Mouse (Mus musculus): Measurements from ENCODE around the gene Usp24. TPM values are rescaled to one million over a fixed set of nuclear protein-coding genes. Genes with fewer than 3 reads are reported as not detected.

Usp24 gene
- polyA plus RNA-seq (2014; fragmentation: Nextera tagmentation; extraction: Ambion mirVana): 7.2 and 9.1 TPM in 2 replicates

- H3K9me3 ChIP-seq (replicated peaks; ENCODE audit: control insufficient read depth, low read length): no peaks in the 10 kb centered on the region
- peak within 1 kb of the TSS; percentile 86 for H3K9ac ChIP-seq (ENCODE audit: low read length)
- H3K27ac ChIP-seq (ENCODE audit: low read depth, low read length): peak within 1 kb of the TSS; percentile 90
- no peaks in the 10 kb centered on the region for H3K36me3 ChIP-seq (ENCODE audit: control insufficient read depth, insufficient read depth, low read length)
- ATAC-seq (peak; percentile 93), DNase-seq (ENCODE audit: low spot score) (peak; percentile 73)
- H3K4me2 ChIP-seq (ENCODE audit: low read length): peak within 1 kb of the TSS; percentile 87
- H3K4me3 ChIP-seq (ENCODE audit: low read depth, low read length): peak within 1 kb of the TSS; percentile 77
- WGBS: 1% methylated on average over 43 of the region's 60 CpGs
- H3K27me3 ChIP-seq (replicated peaks; ENCODE audit: control insufficient read depth, insufficient read depth, low read length): no peaks in the 10 kb centered on the region
- peaks cover 14% of the 10 kb centered on the region for H3K4me1 ChIP-seq (ENCODE audit: control insufficient read depth, insufficient read depth, low read length)
Observed at GRCm38 (mm10) chr4:106315921-106316350, at the start of gene Usp24. TSS of gene Usp24 (plus strand) at chr4:106316213.

GRCm38 (mm10) chr4:106276937-106277336 is 39.1 kb upstream of the Usp24 start:
- no peaks in the 10 kb centered on the region; the same call in 1 of the 2 replicates for H3K9me3 ChIP-seq (replicated peaks; ENCODE audit: control insufficient read depth, low read length)
- no peak overlapping the region for H3K9ac ChIP-seq (ENCODE audit: low read length)
- peaks cover 3% of the 10 kb centered on the region; the same call in 1 of the 2 replicates for H3K4me1 ChIP-seq (ENCODE audit: control insufficient read depth, insufficient read depth, low read length)
- no peaks in the 10 kb centered on the region for H3K27me3 ChIP-seq (replicated peaks; ENCODE audit: control insufficient read depth, insufficient read depth, low read length)
- no peak overlapping the region for H3K27ac ChIP-seq (ENCODE audit: low read depth, low read length)
- 75% methylated on average over 2 of the region's 2 CpGs for WGBS
- no peaks in the 10 kb centered on the region for H3K36me3 ChIP-seq (ENCODE audit: control insufficient read depth, insufficient read depth, low read length)
- no peak overlapping the region for H3K4me3 ChIP-seq (ENCODE audit: low read depth, low read length)
- ATAC-seq (no peak), DNase-seq (ENCODE audit: low spot score) (no peak)
- no peak overlapping the region for H3K4me2 ChIP-seq (ENCODE audit: low read length)

GRCm38 (mm10) chr4:106279177-106279576 is 36.8 kb upstream of the Usp24 start:
- Histone ChIP-seq H3K4me1 (ENCODE audit: control insufficient read depth, insufficient read depth, low read length) (peaks cover 3% of the 10 kb centered on the region; the same call in 1 of the 2 replicates), H3K36me3 (ENCODE audit: control insufficient read depth, insufficient read depth, low read length) (no peaks in the 10 kb centered on the region), H3K4me3 (ENCODE audit: low read depth, low read length) (no peak overlapping the region), H3K9ac (ENCODE audit: low read length) (no peak overlapping the region), H3K27me3 (replicated peaks; ENCODE audit: control insufficient read depth, insufficient read depth, low read length) (no peaks in the 10 kb centered on the region), H3K4me2 (ENCODE audit: low read length) (no peak overlapping the region), H3K9me3 (replicated peaks; ENCODE audit: control insufficient read depth, low read length) (no peaks in the 10 kb centered on the region), H3K27ac (ENCODE audit: low read depth, low read length) (no peak overlapping the region)
- no peak for ATAC-seq
- 44% methylated on average over 4 of the region's 4 CpGs for WGBS
- DNase-seq (ENCODE audit: low spot score): no peak

GRCm38 (mm10) chr4:106281128-106281491 is 34.9 kb upstream of the Usp24 start:
- Histone ChIP-seq H3K9ac (ENCODE audit: low read length) (no peak overlapping the region), H3K36me3 (ENCODE audit: control insufficient read depth, insufficient read depth, low read length) (no peaks in the 10 kb centered on the region), H3K27me3 (replicated peaks; ENCODE audit: control insufficient read depth, insufficient read depth, low read length) (no peaks in the 10 kb centered on the region), H3K4me2 (ENCODE audit: low read length) (no peak overlapping the region), H3K4me3 (ENCODE audit: low read depth, low read length) (no peak overlapping the region), H3K4me1 (ENCODE audit: control insufficient read depth, insufficient read depth, low read length) (peaks cover 3% of the 10 kb centered on the region; the same call in 1 of the 2 replicates), H3K27ac (ENCODE audit: low read depth, low read length) (no peak overlapping the region), H3K9me3 (replicated peaks; ENCODE audit: control insufficient read depth, low read length) (no peaks in the 10 kb centered on the region)
- WGBS: 62% methylated on average over 2 of the region's 2 CpGs
- no peak for ATAC-seq
- DNase-seq (ENCODE audit: low spot score): peak; percentile 20

- no peak overlapping the region for H3K4me2 ChIP-seq (ENCODE audit: low read length)
- ATAC-seq (peak; percentile 77), DNase-seq (ENCODE audit: low spot score) (peak; percentile 75)
- 45% methylated on average over 8 of the region's 8 CpGs for WGBS
- H3K9ac ChIP-seq (ENCODE audit: low read length): no peak overlapping the region
- no peak overlapping the region for H3K27ac ChIP-seq (ENCODE audit: low read depth, low read length)
- H3K9me3 ChIP-seq (replicated peaks; ENCODE audit: control insufficient read depth, low read length): no peaks in the 10 kb centered on the region
- H3K27me3 ChIP-seq (replicated peaks; ENCODE audit: control insufficient read depth, insufficient read depth, low read length): no peaks in the 10 kb centered on the region
- no peak overlapping the region for H3K4me3 ChIP-seq (ENCODE audit: low read depth, low read length)
- no peaks in the 10 kb centered on the region for H3K36me3 ChIP-seq (ENCODE audit: control insufficient read depth, insufficient read depth, low read length)
- H3K4me1 ChIP-seq (ENCODE audit: control insufficient read depth, insufficient read depth, low read length): peaks cover 3% of the 10 kb centered on the region; the same call in 1 of the 2 replicates
Observed at GRCm38 (mm10) chr4:106281492-106282122, 34.4 kb upstream of the Usp24 start.

- WGBS: 92% methylated on average over 3 of the region's 3 CpGs
- Histone ChIP-seq H3K9me3 (replicated peaks; ENCODE audit: control insufficient read depth, low read length) (no peaks in the 10 kb centered on the region), H3K4me1 (ENCODE audit: control insufficient read depth, insufficient read depth, low read length) (peaks cover 3% of the 10 kb centered on the region; the same call in 1 of the 2 replicates), H3K9ac (ENCODE audit: low read length) (no peak overlapping the region), H3K27me3 (replicated peaks; ENCODE audit: control insufficient read depth, insufficient read depth, low read length) (no peaks in the 10 kb centered on the region), H3K27ac (ENCODE audit: low read depth, low read length) (no peak overlapping the region), H3K4me2 (ENCODE audit: low read length) (no peak overlapping the region), H3K36me3 (ENCODE audit: control insufficient read depth, insufficient read depth, low read length) (no peaks in the 10 kb centered on the region), H3K4me3 (ENCODE audit: low read depth, low read length) (no peak overlapping the region)
- ATAC-seq (no peak), DNase-seq (ENCODE audit: low spot score) (no peak)
Observed at GRCm38 (mm10) chr4:106282123-106282510, 33.9 kb upstream of the Usp24 start.

GRCm38 (mm10) chr4:106286958-106287743 is 28.9 kb upstream of the Usp24 start:
- Histone ChIP-seq H3K4me1 (ENCODE audit: control insufficient read depth, insufficient read depth, low read length) (no peaks in the 10 kb centered on the region), H3K4me2 (ENCODE audit: low read length) (no peak overlapping the region), H3K9ac (ENCODE audit: low read length) (no peak overlapping the region), H3K27ac (ENCODE audit: low read depth, low read length) (no peak overlapping the region), H3K4me3 (ENCODE audit: low read depth, low read length) (no peak overlapping the region), H3K9me3 (replicated peaks; ENCODE audit: control insufficient read depth, low read length) (no peaks in the 10 kb centered on the region), H3K27me3 (replicated peaks; ENCODE audit: control insufficient read depth, insufficient read depth, low read length) (no peaks in the 10 kb centered on the region), H3K36me3 (ENCODE audit: control insufficient read depth, insufficient read depth, low read length) (no peaks in the 10 kb centered on the region)
- WGBS: 83% methylated on average over 4 of the region's 4 CpGs
- ATAC-seq: no peak
- DNase-seq (ENCODE audit: low spot score): no peak

GRCm38 (mm10) chr4:106290201-106290600 is 25.8 kb upstream of the Usp24 start:
- H3K27ac ChIP-seq (ENCODE audit: low read depth, low read length): no peak overlapping the region
- ATAC-seq (no peak), DNase-seq (ENCODE audit: low spot score) (no peak)
- H3K36me3 ChIP-seq (ENCODE audit: control insufficient read depth, insufficient read depth, low read length): no peaks in the 10 kb centered on the region
- H3K4me2 ChIP-seq (ENCODE audit: low read length): no peak overlapping the region
- no peaks in the 10 kb centered on the region for H3K27me3 ChIP-seq (replicated peaks; ENCODE audit: control insufficient read depth, insufficient read depth, low read length)
- no peaks in the 10 kb centered on the region for H3K9me3 ChIP-seq (replicated peaks; ENCODE audit: control insufficient read depth, low read length)
- WGBS: 77% methylated on average over 2 of the region's 2 CpGs
- no peaks in the 10 kb centered on the region for H3K4me1 ChIP-seq (ENCODE audit: control insufficient read depth, insufficient read depth, low read length)
- H3K4me3 ChIP-seq (ENCODE audit: low read depth, low read length): no peak overlapping the region
- H3K9ac ChIP-seq (ENCODE audit: low read length): no peak overlapping the region

- H3K36me3 ChIP-seq (ENCODE audit: control insufficient read depth, insufficient read depth, low read length): no peaks in the 10 kb centered on the region
- no peak for ATAC-seq
- no peaks in the 10 kb centered on the region for H3K27me3 ChIP-seq (replicated peaks; ENCODE audit: control insufficient read depth, insufficient read depth, low read length)
- no peak overlapping the region for H3K27ac ChIP-seq (ENCODE audit: low read depth, low read length)
- H3K4me2 ChIP-seq (ENCODE audit: low read length): no peak overlapping the region
- no peaks in the 10 kb centered on the region for H3K9me3 ChIP-seq (replicated peaks; ENCODE audit: control insufficient read depth, low read length)
- no peak overlapping the region for H3K4me3 ChIP-seq (ENCODE audit: low read depth, low read length)
- no peak overlapping the region for H3K9ac ChIP-seq (ENCODE audit: low read length)
- WGBS: 85% methylated on average over 4 of the region's 4 CpGs
- H3K4me1 ChIP-seq (ENCODE audit: control insufficient read depth, insufficient read depth, low read length): no peaks in the 10 kb centered on the region
- no peak for DNase-seq (ENCODE audit: low spot score)
Observed at GRCm38 (mm10) chr4:106292823-106293222, 23.2 kb upstream of the Usp24 start.

Data from forebrain, embryonic 14.5 days (tissue).